Mouse (Mus musculus): ENCODE results near the gene Sf3b2. TPM values are rescaled to one million over a fixed set of nuclear protein-coding genes. Genes with fewer than 3 reads are reported as not detected.

Sf3b2 gene
- polyA plus RNA-seq (2017; shearing (Covaris generic)), result 321 TPM

DNA sequence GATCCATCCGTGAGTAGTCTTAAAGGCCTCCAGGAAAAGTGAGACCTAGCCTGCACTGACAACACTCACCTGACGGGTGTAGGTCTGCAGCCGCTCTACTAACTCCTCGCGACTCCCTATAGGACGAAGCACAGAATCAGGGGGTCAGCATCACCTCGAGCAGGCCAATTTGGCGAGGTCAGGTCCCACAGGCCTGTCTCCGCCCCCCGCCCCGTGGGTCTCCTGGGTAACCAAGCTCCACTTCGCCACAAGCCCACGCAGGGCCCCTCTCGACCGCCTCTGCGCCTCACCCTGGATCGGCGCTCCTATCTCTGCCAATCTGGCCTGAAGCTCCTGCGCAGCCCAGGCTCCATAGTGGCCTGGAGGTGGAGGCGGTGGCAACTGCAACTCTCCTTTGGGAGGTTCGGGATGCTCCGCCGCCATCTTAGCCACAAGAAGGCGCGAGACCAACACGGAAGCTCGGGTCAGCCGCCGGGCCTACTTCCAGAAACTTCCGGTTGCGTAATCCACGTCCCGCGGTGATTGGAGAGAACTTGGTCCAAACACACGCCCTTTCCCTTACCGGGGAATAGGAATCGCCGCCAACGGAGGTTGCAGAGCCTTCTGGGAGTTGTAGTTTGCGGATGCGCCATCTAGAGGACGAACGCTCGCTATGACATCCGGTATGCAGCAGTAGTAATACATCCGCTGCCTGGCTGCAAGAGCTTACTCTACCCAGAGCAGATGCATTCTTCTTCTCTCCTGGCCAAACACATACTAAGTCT is at the start of gene Sf3b2:
Gene Sf3b2, minus strand, starts transcription at position 484 of the 764 bp plus-strand sequence.

DNA sequence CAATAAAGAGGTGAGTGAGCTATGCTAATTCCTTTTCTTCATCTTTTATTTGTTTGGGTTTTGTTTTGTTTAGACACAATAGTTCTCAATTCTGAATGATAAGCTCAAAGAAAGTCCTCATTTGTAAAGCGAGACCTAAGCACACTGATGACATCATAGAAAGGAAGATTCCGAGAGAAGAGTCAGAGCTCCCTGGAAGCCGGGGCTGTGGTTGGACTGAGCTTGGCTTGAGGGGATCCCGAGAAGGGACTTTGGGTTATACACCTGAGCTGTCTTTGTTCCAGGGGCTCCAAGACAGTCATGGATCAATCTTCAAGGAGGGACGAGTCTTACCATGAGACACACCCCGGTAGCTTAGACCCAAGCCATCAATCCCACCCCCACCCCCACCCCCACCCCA is 40.2 kb upstream of the Sf3b2 start, which contains the start of gene Catsper1:
Gene Catsper1, plus strand, starts transcription at position 301 of the 400 bp plus-strand sequence.

DNA sequence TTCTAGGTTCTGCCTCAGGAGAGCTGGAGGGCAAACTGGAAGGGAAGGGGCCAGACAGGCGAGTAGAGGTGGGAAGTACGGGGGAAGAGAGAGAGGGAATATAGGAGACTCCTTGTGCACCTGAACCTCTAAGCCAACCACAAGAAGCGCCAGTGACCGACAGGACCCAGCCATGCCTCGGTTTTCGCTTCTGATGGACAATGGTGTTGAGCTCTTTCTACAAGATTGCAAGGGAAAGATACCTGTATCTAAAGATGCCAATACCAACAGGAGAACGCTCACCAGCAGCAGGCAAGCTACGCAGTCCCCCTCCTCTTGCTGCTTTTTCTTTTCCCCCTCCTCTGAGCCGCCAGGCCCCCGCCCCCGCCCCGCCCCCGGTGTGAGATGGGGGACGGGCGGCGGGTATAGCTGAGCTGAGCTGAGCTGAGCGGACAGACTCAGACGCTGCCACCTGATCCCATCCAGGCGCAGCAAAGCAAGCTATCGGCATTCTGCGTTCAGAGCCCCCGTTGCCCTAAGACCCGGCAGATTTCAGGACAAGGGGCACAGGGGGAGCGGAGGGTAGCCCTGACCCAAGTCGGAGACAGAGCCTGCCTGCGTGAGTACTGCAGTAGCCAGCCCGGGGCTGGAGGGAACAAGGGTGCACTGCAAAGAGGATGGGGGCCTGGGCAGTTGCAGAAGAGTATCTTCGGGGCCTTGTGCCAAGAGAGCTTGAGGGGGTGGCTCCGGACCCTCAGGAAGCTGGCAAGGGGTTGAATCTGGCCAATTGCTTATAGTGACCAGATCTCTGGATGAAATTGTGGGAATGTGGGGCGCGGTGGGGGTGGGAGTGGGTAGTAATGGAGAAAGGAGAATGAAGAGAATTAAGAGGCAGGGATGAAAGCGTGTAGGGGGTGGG is 2.9 kb upstream of the Sf3b2 start, which contains the start of gene Gal3st3:
Gene Gal3st3, plus strand, starts transcription at position 429 of the 898 bp plus-strand sequence.

DNA sequence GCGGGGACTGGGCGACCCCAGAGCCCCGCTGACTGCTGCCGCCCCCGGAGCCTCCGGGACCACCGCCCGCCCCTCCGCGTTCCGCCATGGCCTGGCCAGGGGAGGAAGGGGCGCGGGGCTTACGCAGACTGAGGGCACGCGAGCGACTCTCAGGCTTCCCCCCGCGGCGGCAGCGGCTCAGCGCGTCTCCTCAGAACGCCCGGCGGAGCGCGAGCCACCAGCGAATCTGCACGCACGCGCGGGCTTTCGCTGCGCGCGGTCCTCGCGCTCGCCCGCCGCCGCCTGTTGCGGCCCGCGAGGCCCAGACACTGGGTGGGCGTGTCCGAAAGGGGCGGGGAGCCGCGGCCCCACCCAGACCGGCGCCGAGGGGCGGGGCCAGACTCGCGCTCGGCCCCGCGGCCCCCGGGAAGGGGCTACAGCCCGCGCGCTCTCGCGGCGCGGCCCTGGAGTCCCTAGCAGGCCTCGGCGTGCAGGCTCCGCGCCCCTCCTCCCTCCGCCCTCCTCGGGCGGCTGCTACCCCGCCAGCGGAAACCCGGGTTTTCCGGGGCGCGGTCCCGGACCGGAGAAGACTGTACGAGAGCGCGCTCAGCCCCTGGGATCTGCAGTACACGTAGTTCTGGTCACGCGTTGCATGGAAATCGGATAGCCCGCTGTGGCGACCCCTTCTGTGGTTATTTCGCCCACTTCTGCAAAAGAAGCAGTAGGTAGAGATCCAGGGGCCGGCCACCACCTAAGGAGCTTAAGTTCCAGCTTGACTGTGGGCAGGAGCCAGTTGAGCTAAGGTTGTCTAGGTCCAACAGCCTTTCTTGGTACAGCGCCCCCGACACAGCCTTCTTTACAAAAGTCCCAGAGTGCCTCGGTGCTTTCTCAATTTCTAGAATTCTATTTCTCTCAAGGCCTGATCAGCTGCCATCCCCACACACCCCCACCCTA is 22.2 kb downstream of the Sf3b2 start, which contains the start of gene Pacs1:
Gene Pacs1, minus strand, starts transcription at position 319 of the 933 bp plus-strand sequence.

Other genes with a start within 250 kb of the Sf3b2 start
- 0.70 TPM for gene Rin1, start 245.0 kb downstream of the Sf3b2 start, polyA plus RNA-seq (2017; shearing (Covaris generic))
- gene Cd248, start 227.4 kb downstream of the Sf3b2 start, polyA plus RNA-seq (2017; shearing (Covaris generic)), result not detected
- not detected for gene Tmem151a, start 209.9 kb downstream of the Sf3b2 start, polyA plus RNA-seq (2017; shearing (Covaris generic))
- gene Yif1a, start 206.9 kb downstream of the Sf3b2 start, polyA plus RNA-seq (2017; shearing (Covaris generic)), result 34.0 TPM
- 0.52 TPM for gene Cnih2, start 196.9 kb downstream of the Sf3b2 start, polyA plus RNA-seq (2017; shearing (Covaris generic))
- 120 TPM for gene Rab1b, start 188.4 kb downstream of the Sf3b2 start, polyA plus RNA-seq (2017; shearing (Covaris generic))
- gene Klc2, start 176.9 kb downstream of the Sf3b2 start, polyA plus RNA-seq (2017; shearing (Covaris generic)), result 4.6 TPM
- gene Pacs1, start 22.3 kb downstream of the Sf3b2 start, polyA plus RNA-seq (2017; shearing (Covaris generic)), result 141 TPM
- not detected for gene Gal3st3, start 2.9 kb upstream of the Sf3b2 start, polyA plus RNA-seq (2017; shearing (Covaris generic))
- gene Catsper1, start 40.3 kb upstream of the Sf3b2 start, polyA plus RNA-seq (2017; shearing (Covaris generic)), result not detected
- gene Cst6, start 54.1 kb upstream of the Sf3b2 start, polyA plus RNA-seq (2017; shearing (Covaris generic)), result not detected
- gene Eif1ad, start 71.3 kb upstream of the Sf3b2 start, polyA plus RNA-seq (2017; shearing (Covaris generic)), result 47.0 TPM
- gene Banf1, start 71.7 kb upstream of the Sf3b2 start, polyA plus RNA-seq (2017; shearing (Covaris generic)), result 229 TPM
- gene Sart1, start 93.2 kb upstream of the Sf3b2 start, polyA plus RNA-seq (2017; shearing (Covaris generic)), result 303 TPM
- gene Tsga10ip, start 107.1 kb upstream of the Sf3b2 start, polyA plus RNA-seq (2017; shearing (Covaris generic)), result 2.2 TPM
- gene Drap1, start 129.5 kb upstream of the Sf3b2 start, polyA plus RNA-seq (2017; shearing (Covaris generic)), result 195 TPM
- gene AI837181, start 129.7 kb upstream of the Sf3b2 start, polyA plus RNA-seq (2017; shearing (Covaris generic)), result 35.8 TPM
- not detected for gene Fosl1, start 152.1 kb upstream of the Sf3b2 start, polyA plus RNA-seq (2017; shearing (Covaris generic))
- gene Ccdc85b, start 162.4 kb upstream of the Sf3b2 start, polyA plus RNA-seq (2017; shearing (Covaris generic)), result 7.4 TPM
- 75.8 TPM for gene Fibp, start 165.2 kb upstream of the Sf3b2 start, polyA plus RNA-seq (2017; shearing (Covaris generic))
- 75.3 TPM for gene Ctsw, start 173.1 kb upstream of the Sf3b2 start, polyA plus RNA-seq (2017; shearing (Covaris generic))
- gene Efemp2, start 178.5 kb upstream of the Sf3b2 start, polyA plus RNA-seq (2017; shearing (Covaris generic)), result 0.81 TPM
- 45.4 TPM for gene Mus81, start 192.9 kb upstream of the Sf3b2 start, polyA plus RNA-seq (2017; shearing (Covaris generic))
- gene Cfl1, start 195.0 kb upstream of the Sf3b2 start, polyA plus RNA-seq (2017; shearing (Covaris generic)), result 2,727 TPM
- not detected for gene 1700020D05Rik, start 208.3 kb upstream of the Sf3b2 start, polyA plus RNA-seq (2017; shearing (Covaris generic))
- gene Snx32, start 215.1 kb upstream of the Sf3b2 start, polyA plus RNA-seq (2017; shearing (Covaris generic)), result 3.7 TPM